Mouse (Mus musculus) ES-E14 (cell line): ENCODE measurements at regions not wholly inside any gene's neighbourhood (a gene's known extent, or its start where the extent isn't known, plus 50 kb on each side); places are given as distances from the start of the nearest gene placed in this dataset.

Experiments
- MAFK ChIP-seq: IDR thresholded peaks from 2 replicates; pipeline ENCODE4 v1.6.1; 2014; ENCODE audit warnings: mild to moderate bottlenecking, low read depth, low read length, inconsistent platforms; ENCODE audit not compliant: insufficient read depth
- ZC3H11A ChIP-seq: IDR thresholded peaks from 2 replicates; pipeline ENCODE4 v1.6.1; 2012; ENCODE audit warnings: low read depth, mild to moderate bottlenecking, inconsistent platforms, low read length, borderline replicate concordance

- TF ChIP-seq ZC3H11A: peak; percentile 80; the same call in 1 of the 2 replicates
- TF ChIP-seq MAFK: no peak
Observed at GRCm38 (mm10) chr17:13472460-13473062, 118.2 kb downstream of the Tcp10c start.
